Mouse (Mus musculus) small intestine, adult 2 months (tissue): ENCODE results near the gene Prm1.

Experiments used
- CTCF ChIP-seq: fragments of 200-500 bp; IDR thresholded peaks from 2 replicates; pipeline ENCODE4 v1.5.1; 2012; ENCODE audit warnings: low read depth, mild to moderate bottlenecking, control low read depth, inconsistent platforms, low read length, moderate library complexity, mixed read lengths; ENCODE audit not compliant: insufficient replicate concordance, insufficient read length; ENCODE audit errors: extremely low read depth
- POLR2A ChIP-seq: fragments of 200-500 bp; IDR thresholded peaks from 2 replicates; pipeline ENCODE4 v1.6.1; 2012; ENCODE audit warnings: low read depth, mild to moderate bottlenecking, control low read depth, inconsistent platforms, low read length, moderate library complexity

- no peak for TF ChIP-seq CTCF
- TF ChIP-seq POLR2A: no peak; the same call in 1 of the 2 replicates
Observed at GRCm38 (mm10) chr16:10834911-10835587, 29.4 kb upstream of the Prm1 start, which contains the start of gene Rmi2.
